Mouse (Mus musculus) liver, adult 2 months (tissue): Measurements from ENCODE around the gene Uba3.

Source experiments
- CTCF ChIP-seq: fragments of 200-500 bp; IDR thresholded peaks from 2 replicates; pipeline ENCODE4 v1.5.1; 2011; ENCODE audit warnings: low read depth, low read length, control low read depth
- POLR2A ChIP-seq: fragments of 200-500 bp; IDR thresholded peaks from 2 replicates; pipeline ENCODE4 v1.6.1; 2011; ENCODE audit warnings: low read length, control low read depth; ENCODE audit not compliant: insufficient read depth; ENCODE audit errors: extremely low read depth

DNA sequence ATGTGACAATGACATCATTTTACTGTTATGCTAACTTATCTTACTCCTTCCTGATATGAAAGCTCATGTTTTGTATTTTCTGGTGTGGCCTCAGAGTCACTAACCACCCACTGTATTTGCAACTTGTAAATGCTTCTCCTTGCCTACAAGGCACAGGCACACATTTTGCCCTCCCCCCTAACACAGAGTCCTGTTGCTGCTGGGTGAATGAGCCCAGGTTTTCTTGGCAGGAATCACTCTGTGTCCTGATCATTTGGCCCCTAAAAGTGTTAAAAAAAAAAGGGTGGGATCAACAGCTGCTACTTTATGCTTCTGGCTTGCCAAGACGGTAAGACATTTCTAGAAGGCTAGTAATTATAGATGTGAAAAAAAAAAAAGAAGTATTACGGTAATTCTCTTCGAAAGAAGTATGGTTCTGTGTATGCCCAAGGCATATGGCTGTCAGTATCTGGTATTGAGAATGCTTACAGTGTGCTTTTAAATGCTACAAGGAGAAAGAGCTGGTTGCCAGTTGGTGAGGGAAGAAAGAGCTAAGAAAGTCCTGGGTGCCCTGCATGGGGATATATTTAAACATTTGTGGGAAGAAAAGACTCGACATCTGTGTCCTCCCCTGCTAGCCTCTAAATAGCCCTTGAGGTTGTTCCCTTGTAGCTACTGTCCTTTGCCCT is 10.8 kb upstream of the Uba3 start:
- TF ChIP-seq CTCF = no peak
- TF ChIP-seq POLR2A = no peak
